Mouse (Mus musculus) stomach, embryonic 15.5 days (tissue): ENCODE results near the gene Clns1a. TPM values are rescaled to one million over a fixed set of nuclear protein-coding genes. Genes with fewer than 3 reads are reported as not detected.

Experiments
- ATAC-seq: fragments of 200-750 bp; cut with Nextera tagmentation; 2 replicates; pipeline ENCODE4 v1.8.0; 2017; ENCODE audit warnings: low read depth, moderate number of reproducible peaks, moderate TSS enrichment; ENCODE audit not compliant: insufficient read depth, low FRiP score
- H3K27ac ChIP-seq: fragments of 300-500 bp; sonication (generic); 2 replicates; pipeline ENCODE4 v1.5.1; 2015; ENCODE audit warnings: mild to moderate bottlenecking, inconsistent platforms
- H3K27me3 ChIP-seq: fragments of 300-500 bp; sonication (generic); replicated peaks from 2 replicates; pipeline ENCODE4 v1.6.1; 2015; ENCODE audit warnings: inconsistent platforms
- H3K36me3 ChIP-seq: fragments of 300-500 bp; sonication (generic); 2 replicates; pipeline ENCODE4 v1.6.1; 2015; ENCODE audit warnings: inconsistent platforms
- H3K4me1 ChIP-seq: fragments of 300-500 bp; sonication (generic); 2 replicates; pipeline ENCODE4 v1.6.1; 2015; ENCODE audit warnings: inconsistent platforms
- H3K4me2 ChIP-seq: fragments of 300-500 bp; sonication (generic); 2 replicates; pipeline ENCODE4 v1.6.1; 2015; ENCODE audit warnings: mild to moderate bottlenecking, inconsistent platforms
- H3K4me3 ChIP-seq: fragments of 300-500 bp; sonication (generic); replicated peaks from 2 replicates; pipeline ENCODE4 v1.5.1; 2015; ENCODE audit warnings: inconsistent platforms
- H3K9ac ChIP-seq: fragments of 300-500 bp; sonication (generic); 2 replicates; pipeline ENCODE4 v1.6.1; 2015; ENCODE audit warnings: inconsistent platforms
- H3K9me3 ChIP-seq: fragments of 300-500 bp; sonication (generic); 2 replicates; pipeline ENCODE4 v1.6.1; 2016; ENCODE audit warnings: inconsistent platforms
- WGBS: fragments of 180-500 bp; shearing (Covaris S2); methylation state at CpG from one replicate; pipeline ENCODE4 v1.1.7; 2015; 5-methylcytosine and 5-hydroxymethylcytosine counted together
- polyA plus RNA-seq: library from polyadenylated mRNA; unstranded; fragments of >200 nt; fragmentation: Nextera tagmentation; extraction: Ambion mirVana; gene quantifications from 2 replicates; pipeline ENCODE4 v1.2.1, GENCODE M21; 2015

Clns1a gene
- 152 and 156 TPM in 2 replicates for polyA plus RNA-seq

- Histone ChIP-seq H3K4me3 (peak within 1 kb of the TSS; percentile 83), H3K27ac (peak within 1 kb of the TSS; percentile 70), H3K9ac (peak within 1 kb of the TSS; percentile 97), H3K27me3 (no peaks in the 10 kb centered on the region), H3K4me2 (peak within 1 kb of the TSS; percentile 74), H3K36me3 (0 out of 2 replicates have a peak, but pooled peaks cover 2% of the 10 kb centered on the region), H3K9me3 (no peaks in the 10 kb centered on the region), H3K4me1 (peaks cover 7% of the 10 kb centered on the region; the same call in 1 of the 2 replicates)
- peak; percentile 96 for ATAC-seq
- under 1% methylated on average over 63 of the region's 63 CpGs for WGBS
Measured at GRCm38 (mm10) chr7:97696506-97697254, at the start of gene Clns1a. TSS of gene Clns1a (plus strand) at chr7:97696634.

GRCm38 (mm10) chr7:97647656-97648055 is 48.8 kb upstream of the Clns1a start:
- no peaks in the 10 kb centered on the region for H3K9me3 ChIP-seq
- no peak overlapping the region for H3K4me2 ChIP-seq
- no peak overlapping the region for H3K27ac ChIP-seq
- no peaks in the 10 kb centered on the region for H3K36me3 ChIP-seq
- no peak for ATAC-seq
- H3K4me1 ChIP-seq, result no peaks in the 10 kb centered on the region
- 93% methylated on average over 5 of the region's 5 CpGs for WGBS
- H3K27me3 ChIP-seq, result no peaks in the 10 kb centered on the region
- no peak overlapping the region for H3K4me3 ChIP-seq
- no peak overlapping the region for H3K9ac ChIP-seq

DNA sequence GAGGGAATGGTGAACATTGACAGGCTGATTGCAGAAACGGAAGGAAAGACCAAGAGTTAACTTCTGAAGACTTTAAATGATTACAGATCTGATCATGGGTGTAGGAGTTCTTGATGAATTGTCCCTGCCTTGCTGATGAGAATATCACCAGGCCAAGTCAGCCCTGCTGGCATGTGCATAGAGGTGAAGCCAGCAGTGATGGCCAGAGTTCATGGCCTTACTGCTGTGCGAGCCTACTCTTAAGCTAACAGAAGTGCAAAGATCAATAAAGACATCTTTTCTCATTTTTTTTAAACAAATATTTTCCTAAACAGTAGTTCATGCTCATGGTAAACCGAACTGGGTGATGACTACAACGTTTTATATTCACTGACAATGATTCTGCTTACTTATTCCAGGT is 45.7 kb upstream of the Clns1a start:
- H3K9ac ChIP-seq, result no peak overlapping the region
- H3K9me3 ChIP-seq, result no peaks in the 10 kb centered on the region
- no peak for ATAC-seq
- H3K27me3 ChIP-seq, result no peaks in the 10 kb centered on the region
- no peak overlapping the region for H3K4me3 ChIP-seq
- H3K4me1 ChIP-seq, result no peaks in the 10 kb centered on the region
- H3K27ac ChIP-seq, result no peak overlapping the region
- 65% methylated on average over 4 of the region's 4 CpGs for WGBS
- H3K4me2 ChIP-seq, result no peak overlapping the region
- 0 out of 2 replicates have a peak, but pooled peaks cover 3% of the 10 kb centered on the region for H3K36me3 ChIP-seq

- Histone ChIP-seq H3K9me3 (no peaks in the 10 kb centered on the region), H3K27ac (no peak overlapping the region), H3K4me3 (no peak overlapping the region), H3K27me3 (no peaks in the 10 kb centered on the region), H3K36me3 (peaks cover 6% of the 10 kb centered on the region), H3K9ac (no peak overlapping the region), H3K4me1 (no peaks in the 10 kb centered on the region), H3K4me2 (no peak overlapping the region)
- ATAC-seq, result no peak
- WGBS, result 86% methylated on average over 6 of the region's 6 CpGs
Measured at GRCm38 (mm10) chr7:97656144-97656543, 40.3 kb upstream of the Clns1a start.

GRCm38 (mm10) chr7:97661634-97662033 is 34.8 kb upstream of the Clns1a start:
- H3K4me3 ChIP-seq, result no peak overlapping the region
- peaks cover 24% of the 10 kb centered on the region for H3K36me3 ChIP-seq

GRCm38 (mm10) chr7:97679239-97679638 is 17.2 kb upstream of the Clns1a start:
- no peak overlapping the region for H3K9ac ChIP-seq
- H3K27me3 ChIP-seq, result no peaks in the 10 kb centered on the region
- H3K9me3 ChIP-seq, result no peaks in the 10 kb centered on the region
- peaks cover 19% of the 10 kb centered on the region for H3K36me3 ChIP-seq
- no peak for ATAC-seq
- H3K4me3 ChIP-seq, result no peak overlapping the region
- no peak overlapping the region for H3K4me2 ChIP-seq
- H3K27ac ChIP-seq, result no peak overlapping the region
- H3K4me1 ChIP-seq, result no peaks in the 10 kb centered on the region
- 6% methylated on average over 1 of the region's 1 CpGs for WGBS

More at GRCm38 (mm10) chr7:97661634-97662033, 34.8 kb upstream of the Clns1a start:
- Histone ChIP-seq H3K27me3 (no peaks in the 10 kb centered on the region), H3K9me3 (no peaks in the 10 kb centered on the region), H3K4me2 (no peak overlapping the region), H3K9ac (no peak overlapping the region), H3K27ac (no peak overlapping the region), H3K4me1 (no peaks in the 10 kb centered on the region)
- 89% methylated on average over 4 of the region's 4 CpGs for WGBS
- ATAC-seq, result no peak

DNA sequence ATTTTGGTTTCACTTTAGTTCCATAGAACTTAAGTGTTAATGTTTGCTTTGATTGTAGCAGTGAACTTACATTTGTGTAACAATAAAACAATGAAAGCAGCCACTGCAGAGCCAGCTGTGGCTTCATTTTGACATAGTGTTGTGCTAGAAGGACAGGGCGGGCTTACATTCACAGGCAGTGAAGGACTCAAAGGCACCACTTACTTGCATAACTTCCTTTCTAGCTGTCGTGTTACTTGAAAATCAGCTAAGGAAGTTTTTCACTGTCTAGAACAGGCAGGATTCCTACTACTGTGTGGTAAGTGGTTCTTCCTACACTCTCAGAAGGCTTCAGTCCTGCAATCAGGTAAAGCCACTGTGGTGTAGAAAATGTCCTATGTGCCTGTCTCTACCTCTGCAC is 8.6 kb upstream of the Clns1a start:
- WGBS, result 75% methylated on average over 2 of the region's 2 CpGs
- Histone ChIP-seq H3K27me3 (no peaks in the 10 kb centered on the region), H3K4me1 (no peaks in the 10 kb centered on the region), H3K36me3 (peaks cover 14% of the 10 kb centered on the region), H3K4me3 (no peak overlapping the region), H3K27ac (no peak overlapping the region), H3K9ac (no peak overlapping the region), H3K4me2 (no peak overlapping the region), H3K9me3 (no peaks in the 10 kb centered on the region)
- no peak for ATAC-seq

DNA sequence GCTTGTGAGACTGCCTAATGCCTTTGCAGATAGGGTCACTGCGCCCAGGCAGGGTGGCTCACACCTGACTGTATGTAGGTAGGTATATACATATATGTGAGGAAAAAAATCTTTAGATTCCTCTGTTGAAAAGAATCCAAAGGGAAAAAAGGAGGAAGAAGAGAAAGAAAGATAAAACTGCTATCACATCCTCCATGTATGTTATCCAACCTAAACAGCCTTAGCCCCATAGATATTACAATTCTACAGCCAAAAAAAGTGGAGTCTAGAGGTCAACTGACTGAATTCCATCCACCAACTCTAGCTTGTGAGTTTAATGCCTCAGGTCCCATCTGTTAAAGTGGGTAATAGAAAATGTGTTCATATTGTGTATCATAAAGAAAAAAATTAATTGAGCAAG is 993 bp upstream of the Clns1a start:
- no peak overlapping the region; the same call in 1 of the 2 replicates for H3K27ac ChIP-seq
- no peak overlapping the region for H3K4me3 ChIP-seq
- H3K4me1 ChIP-seq, result peaks cover 7% of the 10 kb centered on the region; the same call in 1 of the 2 replicates
- WGBS, result 95% methylated on average over 1 of the region's 1 CpGs
- H3K9me3 ChIP-seq, result no peaks in the 10 kb centered on the region
- no peak for ATAC-seq
- H3K27me3 ChIP-seq, result no peaks in the 10 kb centered on the region
- H3K4me2 ChIP-seq, result no peak overlapping the region
- H3K9ac ChIP-seq, result no peak overlapping the region
- H3K36me3 ChIP-seq, result 0 out of 2 replicates have a peak, but pooled peaks cover 2% of the 10 kb centered on the region

DNA sequence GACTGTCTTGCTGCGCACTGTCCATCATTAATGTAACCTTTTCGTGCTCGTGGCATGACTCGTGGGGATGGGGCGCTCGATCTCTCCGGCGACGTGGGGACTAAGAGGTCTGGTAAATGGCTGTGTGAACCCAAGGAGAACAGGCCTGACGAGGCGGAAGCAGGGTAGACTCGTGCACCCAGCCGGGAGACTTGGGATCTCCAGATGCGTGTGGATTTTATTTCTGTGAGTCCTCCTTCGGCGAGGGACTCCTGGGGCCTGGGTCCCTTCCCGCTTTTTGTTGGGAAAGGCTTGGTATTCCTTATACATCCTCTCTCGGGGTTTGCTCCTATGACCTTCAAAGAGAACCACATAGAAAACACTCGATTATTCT is 315 bp upstream of the Clns1a start:
- peak overlapping the region; percentile 70; the same call in 1 of the 2 replicates for H3K27ac ChIP-seq
- peaks cover 7% of the 10 kb centered on the region; the same call in 1 of the 2 replicates for H3K4me1 ChIP-seq
- H3K9ac ChIP-seq, result peak overlapping the region; percentile 16; the same call in 1 of the 2 replicates
- WGBS, result 28% methylated on average over 19 of the region's 19 CpGs
- peak overlapping the region; percentile 83 for H3K4me3 ChIP-seq
- peak overlapping the region; percentile 74 for H3K4me2 ChIP-seq
- H3K27me3 ChIP-seq, result no peaks in the 10 kb centered on the region
- H3K9me3 ChIP-seq, result no peaks in the 10 kb centered on the region
- ATAC-seq, result no peak; the same call in 1 of the 2 replicates
- H3K36me3 ChIP-seq, result 0 out of 2 replicates have a peak, but pooled peaks cover 2% of the 10 kb centered on the region

DNA sequence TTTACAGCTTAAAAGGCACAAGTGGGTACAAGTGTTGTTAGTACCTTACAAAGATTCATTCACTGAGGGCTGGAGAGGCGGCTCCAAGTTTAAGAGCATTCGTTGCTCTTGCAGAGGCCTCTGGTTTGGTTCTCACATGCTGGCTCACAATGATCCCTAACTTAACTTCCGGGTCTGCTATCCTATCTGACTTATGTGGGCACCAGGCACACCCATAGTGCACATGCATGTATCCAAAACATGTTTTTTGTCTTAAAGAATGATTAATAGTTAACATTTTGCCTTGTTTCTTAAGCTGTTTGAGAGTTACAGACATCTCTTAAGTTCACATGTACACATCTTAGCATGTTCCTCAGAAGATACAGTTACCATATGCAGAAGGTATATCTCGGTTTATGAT is 3.7 kb downstream of the Clns1a start:
- H3K36me3 ChIP-seq, result 0 out of 2 replicates have a peak, but pooled peaks cover 2% of the 10 kb centered on the region
- WGBS, result 91% methylated on average over 4 of the region's 4 CpGs
- ATAC-seq, result no peak

GRCm38 (mm10) chr7:97701106-97701505 is 4.7 kb downstream of the Clns1a start:
- Histone ChIP-seq H3K27ac (0 out of 2 replicates have a peak overlapping the region, but pooled peaks have one; percentile 31), H3K4me3 (no peak overlapping the region), H3K27me3 (no peaks in the 10 kb centered on the region), H3K4me1 (peaks cover 2% of the 10 kb centered on the region; the same call in 1 of the 2 replicates), H3K4me2 (no peak overlapping the region), H3K36me3 (0 out of 2 replicates have a peak, but pooled peaks cover 2% of the 10 kb centered on the region), H3K9ac (no peak overlapping the region), H3K9me3 (no peaks in the 10 kb centered on the region)
- WGBS, result 73% methylated on average over 6 of the region's 6 CpGs
- ATAC-seq, result no peak

More for the DNA sequence above, 3.7 kb downstream of the Clns1a start:
- H3K9me3 ChIP-seq, result no peaks in the 10 kb centered on the region
- H3K4me1 ChIP-seq, result peaks cover 7% of the 10 kb centered on the region; the same call in 1 of the 2 replicates
- H3K4me2 ChIP-seq, result no peak overlapping the region
- H3K27ac ChIP-seq, result no peak overlapping the region
- no peak overlapping the region for H3K9ac ChIP-seq
- H3K27me3 ChIP-seq, result no peaks in the 10 kb centered on the region
- H3K4me3 ChIP-seq, result no peak overlapping the region

DNA sequence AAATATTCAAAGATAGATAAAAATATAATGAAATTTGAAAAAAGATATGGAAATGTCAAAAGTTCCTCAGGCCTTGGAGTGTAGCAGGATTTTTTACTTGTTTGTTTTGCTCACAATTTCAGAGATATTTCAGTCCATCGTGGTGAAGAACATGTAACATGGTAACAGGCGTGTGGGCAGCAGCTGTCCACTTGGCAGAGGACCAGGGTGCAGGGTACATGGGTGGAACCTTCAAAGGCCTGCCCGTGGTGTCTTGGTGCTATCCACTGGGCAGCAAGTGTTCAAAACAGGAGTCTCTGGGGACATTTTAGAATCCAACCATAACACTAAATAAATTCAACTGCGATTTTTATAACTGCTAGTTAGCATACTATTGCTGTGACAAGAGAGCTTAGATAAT is 10.7 kb downstream of the Clns1a start:
- H3K27me3 ChIP-seq, result no peaks in the 10 kb centered on the region
- no peak overlapping the region for H3K4me3 ChIP-seq
- H3K4me1 ChIP-seq, result no peaks in the 10 kb centered on the region
- ATAC-seq, result no peak
- WGBS, result 82% methylated on average over 4 of the region's 4 CpGs
- no peak overlapping the region for H3K4me2 ChIP-seq
- no peak overlapping the region for H3K27ac ChIP-seq
- H3K9ac ChIP-seq, result no peak overlapping the region
- no peaks in the 10 kb centered on the region for H3K9me3 ChIP-seq
- peaks cover 5% of the 10 kb centered on the region; the same call in 1 of the 2 replicates for H3K36me3 ChIP-seq
